Mouse (Mus musculus) midbrain, embryonic 14.5 days (tissue): Measurements from ENCODE around the gene Dact2. TPM values are rescaled to one million over a fixed set of nuclear protein-coding genes. Genes with fewer than 3 reads are reported as not detected.
A peak's percentile ranks its signal among the peaks of the same experiment; 100 is the strongest.

Source experiments
- ATAC-seq: fragments of 200-750 bp; cut with Nextera tagmentation; 2 replicates; pipeline ENCODE4 v1.8.0; 2017; ENCODE audit warnings: moderate number of reproducible peaks, moderate library complexity; ENCODE audit not compliant: low FRiP score, low TSS enrichment
- DNase-seq: peaks from one replicate; pipeline ENCODE4 v3.0.0-alpha.2; 2015
- H3K27ac ChIP-seq: fragments of 300-500 bp; sonication (generic); replicated peaks from 2 replicates; pipeline ENCODE4 v1.5.1; 2014; ENCODE audit warnings: mild to moderate bottlenecking, low read depth, low read length, moderate library complexity
- H3K27me3 ChIP-seq: fragments of 300-500 bp; sonication (generic); 2 replicates; pipeline ENCODE4 v1.6.1; 2014; ENCODE audit warnings: low read length, control low read depth, mixed read lengths; ENCODE audit not compliant: control insufficient read depth, insufficient read depth
- H3K36me3 ChIP-seq: fragments of 300-500 bp; sonication (generic); 2 replicates; pipeline ENCODE4 v1.6.1; 2014; ENCODE audit warnings: low read length, control low read depth; ENCODE audit not compliant: control insufficient read depth, insufficient read depth
- H3K4me1 ChIP-seq: fragments of 300-500 bp; sonication (generic); 2 replicates; pipeline ENCODE4 v1.6.1; 2014; ENCODE audit warnings: mild to moderate bottlenecking, antibody characterized with exemption, low read length, control low read depth; ENCODE audit not compliant: control insufficient read depth, insufficient read depth
- H3K4me2 ChIP-seq: fragments of 300-500 bp; sonication (generic); 2 replicates; pipeline ENCODE4 v1.6.1; 2014; ENCODE audit warnings: mild to moderate bottlenecking, low read length, moderate library complexity
- H3K4me3 ChIP-seq: fragments of 300-500 bp; sonication (generic); replicated peaks from 2 replicates; pipeline ENCODE4 v1.5.1; 2014; ENCODE audit warnings: low read depth, low read length
- H3K9ac ChIP-seq: fragments of 300-500 bp; sonication (generic); replicated peaks from 2 replicates; pipeline ENCODE4 v1.6.1; 2014; ENCODE audit warnings: mild to moderate bottlenecking, low read length, moderate library complexity
- H3K9me3 ChIP-seq: fragments of 300-500 bp; sonication (generic); 2 replicates; pipeline ENCODE4 v1.6.1; 2016; ENCODE audit warnings: low read length, control low read depth, mixed read lengths; ENCODE audit not compliant: control insufficient read depth
- WGBS: fragments of 180-500 bp; shearing (Covaris S2); extraction: QIAGEN DNeasy Blood & Tissue Kit; methylation state at CpG from one replicate; pipeline ENCODE4 v1.1.7; 2014; 5-methylcytosine and 5-hydroxymethylcytosine counted together
- polyA plus RNA-seq: library from polyadenylated mRNA; unstranded; fragments of >200 nt; fragmentation: Nextera tagmentation; extraction: Ambion mirVana; gene quantifications from 2 replicates; pipeline ENCODE4 v1.2.1, GENCODE M21; 2014

Gene Dact2
- polyA plus RNA-seq, 1 experiment from 2014 or later, result 2.1 TPM

GRCm38 (mm10) chr17:14174401-14174800 is 29.7 kb downstream of the Dact2 start:
- Histone ChIP-seq H3K4me2 (no peak overlapping the region), H3K27ac (no peak overlapping the region), H3K9me3 (no peaks in the 10 kb centered on the region), H3K36me3 (no peaks in the 10 kb centered on the region), H3K4me1 (0 out of 2 replicates have a peak, but pooled peaks cover 4% of the 10 kb centered on the region), H3K4me3 (no peak overlapping the region), H3K27me3 (no peaks in the 10 kb centered on the region), H3K9ac (no peak overlapping the region)
- DNase-seq (no peak), ATAC-seq (no peak)
- WGBS, result 81% methylated on average over 3 of the region's 3 CpGs

GRCm38 (mm10) chr17:14173459-14173858 is 30.6 kb downstream of the Dact2 start:
- Histone ChIP-seq H3K9me3 (no peaks in the 10 kb centered on the region), H3K4me2 (no peak overlapping the region), H3K9ac (no peak overlapping the region), H3K4me3 (no peak overlapping the region), H3K27ac (no peak overlapping the region), H3K36me3 (no peaks in the 10 kb centered on the region), H3K27me3 (no peaks in the 10 kb centered on the region), H3K4me1 (0 out of 2 replicates have a peak, but pooled peaks cover 4% of the 10 kb centered on the region)
- DNase-seq, result no peak
- WGBS, result 28% methylated on average over 1 of the region's 1 CpGs
- no peak for ATAC-seq

GRCm38 (mm10) chr17:14172731-14173130 is 31.4 kb downstream of the Dact2 start:
- H3K9ac ChIP-seq, result no peak overlapping the region
- DNase-seq, result no peak
- no peaks in the 10 kb centered on the region for H3K27me3 ChIP-seq
- H3K4me3 ChIP-seq, result no peak overlapping the region
- H3K27ac ChIP-seq, result no peak overlapping the region
- H3K4me1 ChIP-seq, result peaks cover 4% of the 10 kb centered on the region; the same call in 1 of the 2 replicates
- ATAC-seq, result no peak
- no peaks in the 10 kb centered on the region for H3K36me3 ChIP-seq
- no peaks in the 10 kb centered on the region for H3K9me3 ChIP-seq
- no peak overlapping the region for H3K4me2 ChIP-seq

GRCm38 (mm10) chr17:14172184-14172583 is 31.9 kb downstream of the Dact2 start:
- DNase-seq (no peak), ATAC-seq (no peak)
- WGBS, result 65% methylated on average over 3 of the region's 3 CpGs
- Histone ChIP-seq H3K4me3 (no peak overlapping the region), H3K9ac (no peak overlapping the region), H3K9me3 (no peaks in the 10 kb centered on the region), H3K27me3 (no peaks in the 10 kb centered on the region), H3K4me1 (peaks cover 10% of the 10 kb centered on the region; the same call in 1 of the 2 replicates), H3K27ac (no peak overlapping the region), H3K4me2 (no peak overlapping the region), H3K36me3 (no peaks in the 10 kb centered on the region)

GRCm38 (mm10) chr17:14170961-14171479 is 33.1 kb downstream of the Dact2 start:
- peaks cover 19% of the 10 kb centered on the region for H3K4me1 ChIP-seq
- H3K27me3 ChIP-seq, result no peaks in the 10 kb centered on the region
- no peak overlapping the region for H3K4me3 ChIP-seq
- H3K9ac ChIP-seq, result no peak overlapping the region
- WGBS, result 73% methylated on average over 5 of the region's 5 CpGs
- DNase-seq, result no peak
- ATAC-seq, result no peak
- no peaks in the 10 kb centered on the region for H3K36me3 ChIP-seq
- no peak overlapping the region for H3K27ac ChIP-seq
- no peak overlapping the region for H3K4me2 ChIP-seq
- no peaks in the 10 kb centered on the region for H3K9me3 ChIP-seq

- H3K36me3 ChIP-seq, result no peaks in the 10 kb centered on the region
- no peak overlapping the region for H3K9ac ChIP-seq
- ATAC-seq (no peak), DNase-seq (no peak)
- 69% methylated on average over 11 of the region's 11 CpGs for WGBS
- no peaks in the 10 kb centered on the region for H3K27me3 ChIP-seq
- no peak overlapping the region for H3K4me3 ChIP-seq
- peaks cover 35% of the 10 kb centered on the region for H3K4me1 ChIP-seq
- H3K4me2 ChIP-seq, result no peak overlapping the region
- no peaks in the 10 kb centered on the region for H3K9me3 ChIP-seq
- no peak overlapping the region for H3K27ac ChIP-seq
Measured at GRCm38 (mm10) chr17:14169431-14169830, 34.7 kb downstream of the Dact2 start.

- H3K4me1 ChIP-seq, result peaks cover 35% of the 10 kb centered on the region
- no peak overlapping the region for H3K9ac ChIP-seq
- 79% methylated on average over 5 of the region's 5 CpGs for WGBS
- H3K27me3 ChIP-seq, result no peaks in the 10 kb centered on the region
- ATAC-seq (no peak), DNase-seq (peak; percentile 52)
- no peak overlapping the region for H3K4me2 ChIP-seq
- no peaks in the 10 kb centered on the region for H3K9me3 ChIP-seq
- no peak overlapping the region for H3K27ac ChIP-seq
- no peaks in the 10 kb centered on the region for H3K36me3 ChIP-seq
- H3K4me3 ChIP-seq, result no peak overlapping the region
Measured at GRCm38 (mm10) chr17:14167594-14167993, 36.5 kb downstream of the Dact2 start.

GRCm38 (mm10) chr17:14166746-14167432 is 37.2 kb downstream of the Dact2 start:
- no peak overlapping the region for H3K9ac ChIP-seq
- no peak for DNase-seq
- no peak for ATAC-seq
- H3K36me3 ChIP-seq, result no peaks in the 10 kb centered on the region
- H3K4me2 ChIP-seq, result no peak overlapping the region
- H3K27ac ChIP-seq, result no peak overlapping the region
- 65% methylated on average over 6 of the region's 6 CpGs for WGBS
- H3K27me3 ChIP-seq, result no peaks in the 10 kb centered on the region
- no peak overlapping the region for H3K4me3 ChIP-seq
- H3K9me3 ChIP-seq, result no peaks in the 10 kb centered on the region
- H3K4me1 ChIP-seq, result peaks cover 35% of the 10 kb centered on the region

- H3K4me2 ChIP-seq, result peak overlapping the region; percentile 42
- 54% methylated on average over 9 of the region's 9 CpGs for WGBS
- H3K4me1 ChIP-seq, result peaks cover 35% of the 10 kb centered on the region
- H3K27me3 ChIP-seq, result no peaks in the 10 kb centered on the region
- ATAC-seq, result no peak
- H3K9me3 ChIP-seq, result no peaks in the 10 kb centered on the region
- no peak for DNase-seq
- H3K9ac ChIP-seq, result no peak overlapping the region
- no peaks in the 10 kb centered on the region for H3K36me3 ChIP-seq
- H3K4me3 ChIP-seq, result no peak overlapping the region
- peak overlapping the region; percentile 77 for H3K27ac ChIP-seq
Measured at GRCm38 (mm10) chr17:14165934-14166610, 38.0 kb downstream of the Dact2 start.
